Mouse (Mus musculus) frontal cortex, postnatal 14 days (tissue): Measurements from ENCODE around the gene Gxylt1.
"Not testable (repeated sequence)": the region's sequence is repeated elsewhere in the genome, so short reads cannot be mapped to it uniquely, and the experiment has no call there.

ENCODE experiments used
- DNase-seq, 2 experiments: peaks; one replicate each; pipeline ENCODE4 v3.0.0; 2022; ENCODE audit warnings: low spot score in 2 of 2

Gxylt1 gene

DNA sequence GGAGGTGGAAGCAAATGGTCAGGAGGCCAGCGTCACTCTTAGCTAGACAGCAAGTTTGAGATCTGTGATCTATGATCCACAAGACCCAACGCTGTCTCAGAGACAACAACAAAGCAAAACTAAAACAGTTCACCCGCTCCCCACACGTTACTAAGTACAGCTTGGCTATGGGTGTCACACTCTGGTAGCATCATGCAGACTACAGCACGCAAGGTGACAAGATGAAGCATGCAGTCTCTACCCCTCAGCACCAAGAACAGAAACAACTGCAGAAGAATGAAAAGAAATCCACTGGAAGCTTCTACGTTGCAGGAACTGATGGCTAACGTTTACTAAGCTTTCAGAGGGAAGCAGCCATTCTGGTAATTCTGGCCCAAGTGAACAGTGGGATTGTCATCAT is 11.4 kb downstream of the Gxylt1 start:
- DNase-seq, result no peak

DNA sequence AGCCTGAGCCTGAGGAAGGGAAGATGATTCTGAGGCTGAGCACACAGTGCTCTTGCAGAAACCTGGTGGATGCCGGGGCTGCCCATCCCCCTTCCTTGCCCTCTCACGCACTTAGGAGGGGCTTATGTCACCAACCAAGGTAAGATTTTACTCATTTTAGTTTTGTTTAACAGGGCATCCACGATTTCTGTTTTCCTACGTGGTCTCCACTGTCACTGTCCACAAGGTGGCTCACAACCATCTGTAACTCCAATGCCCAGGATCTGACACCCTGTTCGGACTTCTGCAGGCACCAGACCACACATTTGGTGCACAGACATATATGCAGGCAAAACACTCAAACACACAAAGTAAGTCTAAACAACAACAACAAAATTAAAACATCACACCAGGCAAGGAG is 12.2 kb downstream of the Gxylt1 start:
- no peak for DNase-seq

DNA sequence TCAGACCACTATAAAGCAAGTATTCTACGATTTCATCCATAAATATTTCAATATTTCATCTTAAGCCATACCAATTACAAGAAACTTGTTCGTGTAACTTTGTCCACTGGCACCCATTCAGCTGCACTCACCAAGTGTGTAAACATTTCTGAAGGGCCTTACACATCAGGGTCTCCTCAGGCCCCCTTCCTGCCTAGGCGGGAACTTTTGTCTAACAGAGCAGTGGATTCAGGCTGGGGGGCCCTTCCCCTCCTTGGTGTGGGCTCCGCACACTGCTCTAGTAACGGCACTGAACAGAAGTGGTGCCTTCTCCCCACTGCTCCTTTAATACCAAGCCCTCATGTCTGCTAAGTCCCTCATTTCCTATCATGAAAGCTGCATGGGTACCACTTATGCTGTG is 12.7 kb downstream of the Gxylt1 start:
- no peak for DNase-seq

DNA sequence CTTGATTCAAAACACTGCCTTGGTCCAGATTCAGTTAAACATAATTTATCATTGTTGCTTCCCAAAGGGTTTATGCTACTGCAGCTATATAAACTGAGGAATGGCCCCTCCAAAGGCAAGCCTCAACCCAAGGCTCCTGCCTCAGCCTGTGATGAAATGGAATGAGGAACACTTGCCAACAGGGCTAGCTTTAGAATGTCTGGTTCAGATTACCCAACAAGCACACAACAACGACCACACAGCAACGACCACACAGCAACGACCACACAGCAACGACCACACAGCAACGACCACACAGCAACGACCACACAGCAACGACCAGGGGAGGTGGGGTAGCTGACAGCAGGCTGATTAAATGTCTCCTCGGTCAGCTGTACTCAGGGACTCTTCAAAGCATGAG is 15.0 kb downstream of the Gxylt1 start:
- no peak for DNase-seq

DNA sequence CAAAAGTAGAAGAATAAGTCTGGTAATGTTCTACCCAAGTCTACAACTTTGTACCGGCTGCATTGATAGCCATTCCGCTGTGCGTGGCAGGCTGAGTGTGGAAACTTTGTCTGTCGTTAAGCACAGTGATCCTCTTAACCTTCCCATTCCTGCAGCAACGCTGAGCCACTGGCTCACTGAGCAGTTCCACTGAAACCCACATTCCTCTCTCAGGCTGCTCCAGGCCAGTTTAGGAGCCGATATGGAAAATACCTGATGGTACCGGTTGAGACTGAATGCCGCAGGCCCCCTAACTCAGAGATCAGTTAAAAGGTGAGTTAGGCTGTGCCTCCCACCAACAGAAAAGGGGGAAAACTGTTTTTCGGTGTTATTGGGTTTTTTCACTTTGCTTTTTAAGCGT is 19.7 kb downstream of the Gxylt1 start:
- no peak for DNase-seq

DNA sequence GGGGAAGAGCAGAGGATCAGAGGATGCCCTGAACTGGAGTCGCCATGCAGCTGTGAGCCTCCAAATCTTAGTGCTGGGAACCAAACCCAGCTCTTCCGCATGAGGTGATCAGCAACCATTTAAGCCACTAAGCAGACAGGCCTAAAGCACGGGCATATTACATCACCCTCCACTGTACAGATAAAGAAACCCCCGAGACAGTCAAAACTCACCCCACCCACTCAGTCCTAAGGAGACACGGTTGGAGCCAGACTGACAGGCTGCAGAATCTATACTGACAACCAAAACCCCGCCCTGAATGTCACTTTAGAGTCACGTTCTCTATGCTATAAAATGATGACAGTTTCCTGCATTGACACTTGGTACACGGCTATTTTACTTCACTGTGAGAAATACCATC is 21.8 kb downstream of the Gxylt1 start:
- DNase-seq, result no peak

DNA sequence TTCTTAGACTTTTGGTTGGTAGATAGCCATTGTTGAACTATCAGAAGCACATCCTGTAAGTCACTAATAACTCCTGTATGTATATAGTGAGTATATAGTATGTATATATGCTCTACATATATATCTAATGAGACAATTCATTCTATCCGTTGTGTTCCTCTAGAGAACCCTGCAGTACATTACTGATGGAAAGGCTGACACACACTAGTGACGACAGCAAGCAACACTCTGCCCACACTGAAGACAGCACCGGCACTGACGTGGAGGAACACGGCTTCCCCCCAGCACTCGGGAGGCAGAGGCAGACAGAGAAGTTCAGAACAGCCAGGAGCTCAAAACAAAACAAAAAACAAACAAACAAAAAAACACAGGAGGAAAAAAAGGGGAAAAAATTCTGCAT is 22.6 kb downstream of the Gxylt1 start:
- no peak for DNase-seq

DNA sequence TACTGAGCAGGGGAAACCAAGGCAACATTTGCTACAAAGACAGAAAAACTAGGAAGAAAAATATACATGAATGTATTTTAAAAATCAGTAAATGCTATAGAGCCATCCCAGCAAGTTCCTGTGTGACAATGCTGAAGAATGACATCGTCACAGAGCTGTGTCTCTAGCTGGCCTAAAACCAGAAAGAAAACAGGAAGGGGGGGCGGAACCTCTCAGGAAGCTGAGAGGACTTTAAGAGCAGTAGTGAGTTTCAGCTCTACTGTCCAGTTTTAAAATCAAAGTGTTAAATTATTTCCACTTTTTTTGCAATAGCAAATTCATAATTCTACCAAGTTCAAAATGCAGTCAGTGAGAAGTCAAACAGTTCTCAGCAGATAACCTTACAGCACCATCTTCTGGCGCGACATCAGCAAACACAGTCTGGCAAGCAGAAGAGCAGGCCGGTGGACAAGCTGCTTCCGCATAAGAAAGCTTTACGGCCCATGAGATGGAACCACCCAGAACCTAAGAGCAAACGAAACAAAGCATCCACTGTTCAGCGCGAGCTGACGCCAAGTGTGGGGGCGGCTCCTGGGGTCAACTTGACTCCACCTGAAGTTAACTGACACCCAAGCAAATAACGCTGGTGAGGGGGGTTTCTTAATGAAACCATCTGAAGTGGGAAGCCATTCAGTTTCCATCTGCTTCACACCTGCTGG is 23.3 kb downstream of the Gxylt1 start:
- peak in 1 of 2 experiments; percentile 18 for DNase-seq

DNA sequence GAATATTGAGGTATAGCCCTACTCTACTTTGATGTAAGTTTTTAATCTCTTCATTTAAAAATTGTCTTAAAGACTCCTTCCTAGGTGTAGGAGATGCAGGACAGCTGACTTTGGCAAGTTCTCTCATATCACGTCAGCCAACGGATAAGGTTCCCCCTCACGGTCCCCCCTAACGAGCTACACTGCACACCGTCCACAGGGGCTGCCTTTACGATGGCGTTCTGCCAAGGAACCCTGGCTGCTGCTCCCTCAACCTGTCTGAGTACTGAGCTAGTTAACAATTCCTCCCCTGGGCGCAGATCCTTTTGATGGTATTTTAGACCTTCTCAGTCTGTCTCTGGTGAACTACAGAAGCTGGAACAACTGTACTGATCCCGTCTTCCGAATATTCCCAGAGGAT is 31.8 kb downstream of the Gxylt1 start:
- no peak for DNase-seq

DNA sequence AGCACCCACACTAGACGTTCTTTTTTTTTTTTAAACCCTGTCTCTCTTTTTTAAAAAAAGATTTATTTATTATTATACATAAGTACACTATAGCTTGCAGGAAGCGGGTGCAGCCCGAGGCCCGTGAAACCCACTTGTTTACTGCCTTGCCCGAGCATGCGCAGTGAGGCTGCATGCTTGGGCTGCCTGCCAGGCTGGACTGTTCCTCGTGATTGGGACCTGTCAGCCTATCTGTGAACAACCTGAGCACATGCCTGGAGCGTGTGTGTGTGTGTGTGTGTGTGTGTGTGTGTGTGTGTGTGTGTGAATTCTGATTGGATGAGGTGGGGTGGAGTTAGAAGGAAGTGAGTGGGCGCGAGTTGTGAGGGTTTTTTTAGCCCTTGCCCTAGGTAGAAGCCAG is 38.5 kb downstream of the Gxylt1 start:
- not testable (repeated sequence) for DNase-seq

DNA sequence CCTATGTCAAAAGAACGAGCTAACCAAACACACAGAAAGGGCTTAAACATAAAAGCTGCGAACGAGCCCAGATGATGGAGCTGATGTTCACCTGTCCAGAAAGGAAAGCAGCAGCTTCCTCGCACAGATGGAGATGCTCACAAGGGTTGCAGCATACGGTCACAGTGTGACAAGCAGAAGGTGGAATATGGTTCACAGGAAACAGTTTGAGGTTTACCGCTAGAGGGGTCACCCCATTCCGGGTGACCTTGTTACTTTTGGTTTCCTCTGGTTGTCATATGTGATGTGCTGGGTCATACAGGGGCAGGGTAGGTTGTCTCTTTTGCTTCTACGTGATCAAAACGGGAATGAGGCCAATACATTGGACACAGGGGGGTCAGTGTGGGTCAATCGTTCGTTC is 46.0 kb downstream of the Gxylt1 start:
- no peak for DNase-seq

DNA sequence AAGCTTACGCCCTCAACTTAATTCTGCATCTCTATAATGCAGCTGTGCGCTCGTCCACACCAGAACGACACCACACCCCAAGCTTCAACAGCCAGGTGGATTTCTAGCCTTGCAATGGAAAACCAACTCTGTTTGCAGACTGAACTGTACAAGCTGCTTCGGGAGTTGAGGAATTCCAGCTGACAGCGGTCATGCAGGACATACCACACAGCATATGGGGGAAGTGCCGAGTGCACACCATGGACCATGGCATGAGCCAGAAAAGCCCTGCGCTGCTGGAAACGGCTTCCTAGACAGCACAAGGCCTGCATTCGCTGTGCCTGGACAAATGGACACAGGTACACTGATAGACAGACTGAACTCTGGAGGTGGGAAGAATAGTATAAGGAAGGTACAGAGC is 46.6 kb downstream of the Gxylt1 start:
- no peak for DNase-seq

DNA sequence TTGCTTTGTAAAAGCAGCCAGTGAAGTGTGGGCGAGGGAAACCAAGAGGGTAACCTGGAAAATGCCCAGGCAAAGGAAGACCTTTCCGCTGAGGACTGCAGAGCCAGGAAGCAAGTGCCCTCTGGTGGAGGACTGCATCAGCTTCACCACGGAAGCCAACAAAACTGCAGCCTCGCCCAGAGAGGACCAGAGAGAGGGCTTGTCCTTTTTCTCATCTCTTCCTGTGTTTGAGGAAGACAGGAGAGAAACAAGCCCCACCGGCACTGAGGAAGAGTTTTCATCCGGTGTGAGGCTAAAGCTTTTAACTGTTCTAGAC is 47.3 kb downstream of the Gxylt1 start:
- DNase-seq, result peak in 1 of 2 experiments; percentile 36

DNA sequence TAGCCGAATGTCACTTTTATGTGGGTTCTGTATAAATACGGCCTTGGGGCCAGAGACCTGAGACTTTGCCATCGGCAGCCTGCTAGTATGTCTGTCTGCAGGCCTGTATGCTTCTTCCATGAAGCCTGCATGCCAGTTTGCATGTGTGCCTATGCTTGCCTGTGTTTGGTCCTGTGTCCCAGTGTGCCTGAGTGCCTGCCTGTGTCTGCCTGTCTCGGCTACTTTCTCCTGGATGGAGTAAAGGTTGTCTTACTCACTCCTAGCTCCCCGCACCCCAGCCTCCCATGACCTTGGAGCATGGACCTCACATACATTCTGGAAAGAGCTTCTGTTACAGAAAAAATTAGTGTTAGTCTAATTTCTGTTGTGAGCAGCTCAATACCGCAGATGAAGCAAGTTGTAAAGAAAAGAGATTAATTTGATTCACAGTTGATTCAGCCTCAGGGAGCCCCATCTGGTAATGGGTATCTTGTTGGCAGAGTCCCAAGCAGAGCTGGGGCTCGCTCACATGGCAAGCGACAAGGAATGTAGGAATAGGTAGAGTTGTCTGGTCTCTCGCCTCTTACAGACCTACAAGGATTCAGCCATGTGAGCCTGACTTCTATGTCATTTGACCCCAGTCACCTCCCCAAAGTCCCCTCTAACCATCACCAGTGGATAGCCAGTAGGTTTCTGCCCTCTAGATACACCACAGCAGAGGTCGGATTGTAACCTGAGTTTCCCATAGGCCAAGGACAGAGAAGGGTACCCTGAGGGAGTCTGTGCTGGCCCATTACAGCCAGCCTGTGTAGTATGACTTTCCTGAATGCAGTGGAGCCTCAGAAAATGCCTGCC is 47.8 kb downstream of the Gxylt1 start:
- no peak for DNase-seq

DNA sequence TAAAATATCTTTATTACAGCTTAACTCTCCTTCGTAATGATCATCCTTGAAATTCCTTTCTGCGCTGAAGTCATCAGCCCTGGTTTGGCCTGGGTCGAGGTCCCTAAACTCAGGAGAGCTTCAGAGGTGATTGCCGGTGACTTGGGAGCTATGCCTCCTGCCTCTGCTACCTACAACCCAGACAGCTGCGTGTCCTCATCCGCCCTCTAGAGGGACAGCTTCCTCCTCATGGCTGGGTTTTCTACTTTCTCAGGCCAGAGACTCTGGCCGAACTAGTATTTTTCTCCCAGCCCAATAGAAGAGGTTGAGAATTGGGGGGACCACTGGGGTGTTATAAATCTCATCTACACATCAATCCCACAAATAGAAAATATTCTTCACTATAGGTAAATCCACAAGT is 52.5 kb downstream of the Gxylt1 start:
- no peak for DNase-seq

DNA sequence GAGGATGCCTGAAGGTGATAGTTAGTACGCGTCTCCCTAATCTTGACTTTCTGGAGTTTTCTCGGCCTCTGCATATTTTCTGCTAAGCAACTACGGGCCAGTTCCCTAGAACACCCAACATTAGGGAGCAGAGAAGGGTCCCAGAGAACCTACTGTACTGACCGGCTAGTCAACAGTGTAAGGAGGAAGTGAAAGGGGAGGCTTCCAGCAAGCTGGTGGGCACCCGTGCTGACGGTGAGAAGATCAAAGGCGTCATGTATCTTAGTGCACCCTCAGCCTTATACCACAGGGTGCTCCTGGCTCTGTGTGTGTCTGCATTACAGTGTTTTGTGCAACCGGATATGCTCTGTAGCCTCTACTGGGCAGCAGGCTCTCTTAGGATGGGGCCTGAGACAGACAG is 62.4 kb downstream of the Gxylt1 start:
- DNase-seq, result no peak

DNA sequence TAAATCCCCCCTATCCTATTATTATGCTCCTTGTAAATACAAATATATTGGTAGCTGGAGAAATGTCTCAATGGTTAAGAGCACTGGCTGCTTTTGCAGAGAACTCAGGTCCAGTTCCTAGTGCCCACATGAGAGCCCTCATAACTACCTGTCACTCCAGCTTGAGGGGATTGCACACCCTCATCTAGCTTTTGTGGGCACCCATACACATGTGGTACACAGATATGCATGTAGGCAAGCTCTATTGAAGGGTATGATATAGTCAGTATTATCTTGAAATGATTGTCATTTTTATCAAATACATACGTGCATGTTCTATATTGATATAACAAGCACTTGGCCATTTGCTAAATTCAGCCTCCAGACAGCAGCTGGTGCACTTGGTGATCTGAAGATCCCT is 70.1 kb downstream of the Gxylt1 start:
- no peak for DNase-seq

DNA sequence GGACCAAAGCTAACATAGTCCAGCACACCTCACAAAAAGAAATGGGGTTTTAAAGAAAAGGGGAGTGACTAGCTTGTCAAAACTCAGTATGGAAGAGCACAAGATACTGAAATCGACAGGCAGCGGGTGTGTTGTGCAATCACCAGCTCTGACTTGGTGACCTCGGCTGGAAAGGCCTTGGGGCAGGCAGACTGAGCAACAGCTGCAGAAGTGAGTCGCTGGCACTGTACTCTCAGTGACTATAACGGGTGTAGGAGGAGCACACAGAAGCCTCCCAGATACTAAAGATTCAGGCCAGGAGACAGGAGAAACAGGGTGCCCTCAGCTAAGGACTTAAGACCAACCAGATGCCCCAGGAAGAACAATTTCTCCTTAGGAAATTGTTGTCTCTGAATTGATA is 73.0 kb downstream of the Gxylt1 start:
- no peak for DNase-seq

DNA sequence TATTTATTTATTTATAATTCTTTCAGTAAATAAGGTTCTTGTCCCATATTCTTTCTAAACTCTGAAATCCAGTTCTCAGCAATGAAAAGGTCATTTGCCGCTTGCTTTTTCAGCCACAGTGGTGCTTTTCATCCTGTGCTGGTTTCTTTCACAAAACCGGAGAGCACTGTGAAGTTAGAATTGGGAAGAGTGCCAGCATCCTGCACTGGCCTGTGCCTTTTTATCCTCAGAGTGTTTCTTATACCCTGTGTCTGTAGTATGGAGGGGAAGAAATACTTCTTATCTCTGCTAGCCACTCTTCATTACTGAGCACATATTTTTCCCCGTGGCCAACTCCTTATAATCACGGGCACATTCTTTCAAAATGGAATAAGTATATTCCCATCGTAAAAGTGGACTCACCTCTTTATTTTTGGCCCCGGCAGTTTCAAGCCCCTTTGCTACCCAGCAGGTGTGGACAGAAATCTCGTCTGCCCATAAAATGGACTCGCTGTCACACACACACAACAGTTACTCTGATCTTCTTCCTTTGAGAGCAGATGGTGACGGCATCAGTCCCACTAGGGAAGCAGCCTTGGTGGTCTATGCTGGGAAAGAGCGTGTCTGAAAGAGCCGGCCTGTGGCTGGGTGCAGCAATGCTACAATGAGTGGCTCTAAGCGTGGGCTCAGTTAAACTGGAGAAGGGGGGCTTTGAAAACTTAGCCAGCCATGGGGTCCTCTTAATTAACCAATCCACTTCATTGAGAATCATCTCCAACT is 83.4 kb downstream of the Gxylt1 start:
- DNase-seq, result no peak
